Mouse (Mus musculus) liver (tissue): Measurements from ENCODE around the gene Spa17.
A peak's percentile ranks its signal among the peaks of the same experiment; 100 is the strongest.

Experiments
- DNase-seq: peaks from one replicate; pipeline ENCODE4 v3.0.0-alpha.2; 2020; ENCODE audit warnings: mixed read lengths

The Spa17 gene

DNA sequence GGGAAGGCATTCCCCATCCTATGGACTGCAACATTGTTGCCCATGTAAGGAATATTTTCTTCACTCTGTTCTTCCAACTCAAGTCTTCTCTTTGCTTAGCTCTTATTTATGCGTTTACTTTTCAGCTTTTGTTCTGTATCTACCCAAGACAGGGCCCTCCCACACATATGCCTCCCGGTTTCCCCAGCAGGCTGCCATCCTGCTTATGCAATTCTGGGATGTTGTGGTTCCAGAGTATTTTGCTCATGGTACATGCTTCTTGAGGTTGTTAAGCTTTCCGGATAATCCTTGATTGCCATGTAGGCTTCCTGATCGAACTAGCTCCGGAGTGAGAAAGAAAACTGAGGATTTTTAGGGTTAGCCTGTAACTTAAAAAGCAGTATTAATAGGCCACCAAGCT, 1.7 kb upstream of the Spa17 start:
- no peak for DNase-seq

DNA sequence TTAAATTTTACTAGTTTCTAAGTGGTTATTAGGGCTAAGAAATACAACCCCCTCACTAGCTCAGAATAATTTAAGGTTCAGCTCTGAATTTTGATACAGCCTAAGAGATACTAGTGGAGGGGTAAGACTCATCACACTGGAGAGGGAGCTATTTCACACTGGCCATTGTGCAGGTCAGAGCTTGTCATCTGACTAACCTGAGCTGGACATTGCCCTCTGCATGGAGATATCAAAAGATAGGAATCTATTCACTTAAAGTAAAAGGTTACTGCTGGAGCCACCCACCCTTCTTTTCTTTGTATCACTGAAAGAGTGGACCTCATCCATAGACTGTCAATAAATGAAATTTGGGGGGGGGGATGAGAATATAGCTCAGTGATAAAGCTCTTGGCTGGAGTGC, 794 bp upstream of the Spa17 start:
- no peak for DNase-seq

DNA sequence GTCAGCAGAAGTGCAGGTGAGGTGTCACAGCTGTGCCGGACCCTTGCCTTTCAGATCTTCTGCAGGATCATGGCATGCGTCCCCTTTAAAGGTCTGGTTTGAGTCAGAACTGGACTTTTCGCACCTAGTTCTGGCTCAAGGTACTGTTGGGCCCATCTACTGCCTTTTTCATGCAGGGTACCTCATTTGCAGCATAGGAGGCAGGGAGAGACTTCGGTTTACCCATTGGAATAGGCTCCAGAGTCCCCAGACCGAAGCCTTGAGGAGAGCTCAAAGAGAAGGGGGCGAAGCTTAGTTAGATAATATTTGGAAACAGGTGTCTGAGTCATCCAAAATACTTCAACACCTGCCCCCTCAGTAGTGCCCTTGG, 374 bp upstream of the Spa17 start:
- DNase-seq = no peak

DNA sequence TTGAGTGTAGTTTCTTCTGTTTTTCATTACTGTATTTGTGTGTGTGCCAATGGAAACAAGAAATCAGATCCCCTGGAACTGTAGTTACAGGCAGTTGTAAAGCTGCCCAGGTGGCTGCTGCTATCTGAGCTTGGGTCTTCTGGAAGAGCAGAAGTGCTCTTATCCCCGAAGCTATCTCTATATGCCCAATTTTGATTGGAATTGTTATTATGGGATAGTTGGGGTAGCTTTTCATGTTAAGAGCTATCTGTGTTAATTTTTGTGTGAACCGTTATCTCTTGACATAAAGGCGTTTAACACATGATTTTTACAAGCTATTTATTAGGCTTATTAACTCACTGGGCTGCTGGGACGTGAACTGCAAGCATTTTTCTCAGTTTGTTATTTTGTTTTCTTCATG, 4.0 kb downstream of the Spa17 start:
- DNase-seq = no peak

DNA sequence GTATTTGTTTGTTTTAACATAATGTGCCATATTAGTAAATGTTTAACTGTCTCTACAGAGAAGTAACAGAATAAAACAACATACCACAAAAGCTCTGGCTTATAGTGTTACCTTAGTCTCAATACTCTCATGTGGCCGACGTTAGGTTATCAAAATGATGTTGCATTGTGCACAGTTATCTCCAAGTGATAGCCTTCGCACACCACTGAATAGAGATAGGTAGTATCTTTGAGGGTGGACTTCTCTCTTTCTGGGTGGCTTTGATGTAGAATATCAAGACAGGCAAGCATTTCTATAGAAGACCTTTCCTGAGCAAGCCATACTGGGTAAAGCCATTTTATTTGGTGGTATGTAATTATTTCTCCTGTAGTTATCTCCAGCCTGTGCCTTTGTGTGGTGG, 8.4 kb downstream of the Spa17 start:
- no peak for DNase-seq

DNA sequence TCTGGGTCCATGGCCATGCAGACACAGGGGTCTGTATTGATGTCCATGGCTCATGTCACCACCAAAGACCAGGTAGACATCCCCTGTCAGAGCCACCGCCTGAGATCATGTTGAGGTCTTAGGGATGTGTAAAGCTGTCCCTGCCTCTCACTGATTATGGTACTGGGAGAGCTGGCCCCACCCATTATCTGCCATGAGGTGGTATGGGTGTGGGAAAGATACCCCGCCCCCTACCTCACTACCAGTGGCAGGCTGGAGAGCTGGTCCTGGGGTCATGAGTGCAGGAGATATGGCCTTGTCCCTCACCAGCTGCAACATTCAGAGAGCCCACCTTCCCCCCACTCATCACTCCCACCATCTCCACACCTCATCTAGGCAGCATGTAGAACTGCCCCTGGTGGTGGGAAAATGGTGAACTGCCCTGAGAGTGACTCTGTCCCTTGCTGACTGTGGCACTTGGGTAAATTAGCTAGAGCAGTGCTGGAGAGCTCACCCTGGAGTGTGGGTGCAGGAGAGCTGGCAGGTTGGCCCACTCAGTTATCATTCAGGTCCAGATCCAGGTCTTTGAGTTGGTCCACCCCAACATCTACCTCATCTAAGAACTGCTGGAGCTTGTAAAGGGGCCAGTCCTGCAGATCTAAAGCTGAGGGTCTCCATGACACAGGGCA, 12.8 kb downstream of the Spa17 start:
- DNase-seq = peak; percentile 80

DNA sequence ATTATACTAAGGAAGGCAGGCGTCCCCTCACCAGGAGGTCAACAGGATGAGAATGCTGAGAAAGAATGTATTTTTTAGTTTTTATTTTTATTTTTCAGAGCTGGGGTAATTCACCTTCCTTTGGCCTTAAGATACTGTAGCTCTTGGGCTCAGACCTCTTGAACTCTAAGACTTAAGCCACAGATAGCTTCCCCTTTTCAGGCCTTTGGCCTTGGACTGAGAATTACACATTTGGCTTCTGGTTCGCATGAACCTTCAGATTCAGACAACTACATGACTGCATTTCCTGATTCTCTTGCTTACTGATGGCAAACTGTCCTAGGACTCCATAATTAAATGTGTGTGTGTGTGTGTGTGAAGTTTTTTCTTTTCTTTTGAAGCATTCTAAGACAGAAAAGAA, 14.9 kb downstream of the Spa17 start:
- no peak for DNase-seq

DNA sequence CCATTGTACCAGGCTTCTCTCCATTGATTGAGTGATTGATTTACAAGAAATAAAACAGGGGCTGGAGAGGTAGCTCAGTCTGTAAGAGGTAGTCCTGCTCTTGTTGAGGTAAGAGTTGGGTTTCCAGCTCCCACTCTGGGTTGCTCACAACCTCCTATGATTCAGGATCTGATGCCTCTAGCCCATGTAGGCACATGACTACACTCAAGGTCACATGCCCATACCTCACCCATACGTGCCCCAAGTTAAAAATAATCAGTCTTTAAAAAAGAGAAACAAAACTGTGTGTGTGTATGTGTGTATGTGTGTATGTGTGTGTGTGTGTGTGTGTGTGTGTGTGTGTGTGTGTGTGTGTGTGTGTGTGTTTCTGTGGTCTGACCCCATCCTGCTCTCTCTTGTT, 18.0 kb downstream of the Spa17 start:
- DNase-seq = no peak

- no peak for DNase-seq
Observed at GRCm38 (mm10) chr9:37593690-37594089, 19.8 kb downstream of the Spa17 start.

DNA sequence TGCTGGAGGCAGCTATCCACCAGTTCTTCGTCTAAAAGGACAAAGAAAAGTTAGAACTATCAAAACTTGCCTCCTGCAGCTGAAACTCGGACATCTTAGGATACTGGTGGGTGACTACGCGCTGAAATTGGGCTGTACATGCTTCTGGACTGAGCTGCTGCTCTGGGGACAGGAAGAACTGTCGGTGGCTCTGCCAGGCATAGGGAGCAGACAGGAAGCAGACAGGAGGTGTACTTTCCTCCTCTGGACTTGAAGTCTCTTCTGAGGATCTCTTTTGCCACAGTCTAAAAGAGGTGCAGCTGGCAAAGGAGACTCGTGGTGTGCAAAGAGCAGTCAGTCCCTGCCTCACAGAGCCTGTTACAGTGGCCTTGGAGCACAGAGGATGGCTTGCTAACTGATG, 20.9 kb downstream of the Spa17 start:
- no peak for DNase-seq

DNA sequence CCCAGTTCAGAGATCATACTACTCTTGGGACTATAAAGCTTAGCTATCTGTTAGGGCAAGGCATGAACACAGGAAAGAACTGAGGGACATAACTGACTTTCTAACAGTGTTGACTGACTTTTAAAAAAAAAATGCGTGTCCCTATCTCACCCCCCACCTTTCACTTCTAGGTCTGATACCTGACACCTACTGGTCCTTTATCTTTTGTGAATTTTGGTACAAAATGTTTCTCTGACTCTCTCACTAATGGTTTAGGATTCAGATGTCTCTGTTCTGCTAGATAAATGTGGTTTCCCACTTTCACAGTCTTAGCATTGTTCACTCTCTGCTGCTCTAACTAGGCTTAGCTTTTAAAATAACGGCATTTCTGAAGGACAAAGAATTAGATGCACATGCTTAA, 21.5 kb downstream of the Spa17 start:
- DNase-seq = no peak

DNA sequence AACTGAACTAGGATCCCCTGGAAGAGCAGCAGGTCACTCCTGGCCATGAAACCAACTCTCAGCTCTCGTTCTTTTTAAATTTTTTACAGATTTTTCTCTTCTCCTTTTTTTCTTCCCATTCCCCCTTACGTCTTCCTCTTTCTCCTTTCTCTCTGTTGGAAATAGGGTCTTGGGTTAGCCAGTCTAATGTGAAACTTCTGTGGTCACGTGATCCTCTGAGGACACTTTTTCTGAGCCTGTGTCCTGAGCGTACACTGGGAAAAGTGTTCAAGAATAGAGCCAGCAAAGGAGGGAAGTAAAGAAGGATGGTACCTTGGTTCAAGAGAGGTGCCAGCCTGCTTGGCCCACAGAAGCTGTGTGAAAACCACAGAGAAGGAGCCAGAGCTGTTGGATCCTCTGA, 23.1 kb downstream of the Spa17 start:
- no peak for DNase-seq

DNA sequence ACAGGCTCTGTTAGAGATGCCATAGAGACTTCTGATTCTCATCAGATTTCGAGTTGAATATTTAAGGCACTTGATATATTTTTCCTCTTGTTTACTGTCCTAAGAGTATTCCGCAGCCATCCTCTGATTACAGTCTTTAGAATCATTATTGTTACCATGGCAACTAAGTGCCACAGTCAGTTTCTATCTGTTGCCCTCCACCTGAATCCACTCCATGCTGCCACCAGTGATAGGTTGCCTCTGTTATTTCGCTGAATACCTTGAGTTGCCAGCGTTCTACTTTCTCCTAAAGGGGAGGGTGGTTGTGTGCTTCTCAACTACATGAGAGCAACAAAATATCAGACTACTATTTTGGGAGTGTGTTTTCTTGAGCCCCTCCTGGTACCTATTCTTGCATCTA, 26.8 kb downstream of the Spa17 start:
- no peak for DNase-seq

- no peak for DNase-seq
Observed at GRCm38 (mm10) chr9:37583594-37583993, 29.9 kb downstream of the Spa17 start.

DNA sequence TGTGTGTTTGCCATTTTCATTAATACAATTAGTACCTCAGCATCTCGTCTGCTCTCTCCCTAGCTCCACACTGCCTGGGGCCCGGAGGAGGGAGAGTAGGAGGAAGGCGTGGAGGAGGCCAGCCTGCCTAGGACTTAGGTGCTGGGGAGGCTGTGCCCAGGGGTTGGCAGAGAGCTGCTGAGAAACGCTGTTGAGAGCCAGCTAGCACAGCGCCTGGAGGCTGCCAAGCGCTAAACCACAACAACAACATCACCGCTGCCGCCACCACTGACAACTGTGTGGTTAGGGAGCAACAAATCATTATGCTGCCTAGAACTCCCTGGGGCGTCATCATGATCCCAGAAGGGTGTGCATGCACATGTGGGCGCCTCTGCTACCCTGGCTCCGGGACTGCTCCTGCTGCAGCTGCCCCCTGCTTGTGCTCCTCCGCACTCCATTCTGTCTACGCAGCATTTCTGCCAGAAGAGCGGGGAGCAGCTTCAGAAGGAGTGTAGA, 37.0 kb downstream of the Spa17 start:
- DNase-seq = no peak

GRCm38 (mm10) chr9:37572204-37572876, 41.2 kb downstream of the Spa17 start:
- no peak for DNase-seq

DNA sequence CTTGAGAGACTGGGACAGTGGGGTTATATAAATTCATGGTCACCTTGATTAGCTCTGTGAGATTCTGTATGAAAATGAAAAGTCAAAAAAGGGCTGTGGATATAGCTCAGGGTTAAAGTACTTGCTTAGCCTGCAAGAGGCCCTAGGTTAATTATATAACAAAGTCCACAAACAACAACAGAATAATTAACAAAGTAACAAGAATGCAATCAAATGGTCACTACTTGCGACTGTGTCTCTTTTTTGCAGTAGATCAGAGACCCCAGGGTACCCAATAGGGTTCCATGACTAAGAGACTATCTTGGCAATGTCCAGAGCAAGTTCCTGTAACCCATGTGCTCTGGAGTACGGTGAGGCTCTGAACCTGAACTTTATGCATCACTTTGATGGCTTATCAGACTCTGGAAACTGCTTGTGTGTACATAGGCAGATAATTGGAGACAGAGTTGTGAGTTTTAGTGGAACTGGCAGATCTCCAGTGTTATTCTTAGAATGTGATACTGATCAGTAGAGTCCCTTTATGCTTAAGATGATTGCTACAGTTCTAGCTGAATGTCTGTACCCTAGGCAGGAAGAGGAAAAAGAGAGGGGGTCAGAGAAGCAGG, 44.2 kb downstream of the Spa17 start:
- no peak for DNase-seq

DNA sequence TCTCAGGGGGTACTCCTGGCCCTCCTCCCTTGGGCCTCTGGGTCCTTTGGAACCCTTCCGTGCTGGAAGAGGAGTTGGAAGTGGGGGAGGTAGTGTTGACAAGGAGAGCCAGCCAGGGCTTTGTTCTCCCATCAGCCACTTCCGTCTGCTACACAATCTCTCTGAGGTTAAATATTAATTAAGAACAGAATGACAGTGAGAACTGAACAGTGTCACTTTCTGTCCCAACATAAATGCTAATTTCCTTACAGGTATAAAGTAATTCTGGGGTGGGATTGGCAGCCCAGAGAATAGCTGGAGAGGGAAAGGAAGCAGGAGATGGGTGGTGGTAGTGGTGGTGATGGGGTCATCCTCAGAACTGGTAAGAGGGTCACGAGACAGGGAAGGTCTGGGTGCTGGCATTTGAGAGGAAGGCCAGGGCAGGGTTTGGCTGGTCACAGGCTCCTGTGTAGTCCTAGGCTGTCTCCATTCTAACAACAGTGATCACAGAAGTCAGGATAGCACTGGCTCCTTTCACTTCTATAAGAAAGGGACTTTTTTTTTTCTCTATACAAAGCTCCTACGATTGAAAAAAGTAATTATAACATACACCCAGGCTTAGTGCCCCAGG, 44.8 kb downstream of the Spa17 start:
- no peak for DNase-seq

DNA sequence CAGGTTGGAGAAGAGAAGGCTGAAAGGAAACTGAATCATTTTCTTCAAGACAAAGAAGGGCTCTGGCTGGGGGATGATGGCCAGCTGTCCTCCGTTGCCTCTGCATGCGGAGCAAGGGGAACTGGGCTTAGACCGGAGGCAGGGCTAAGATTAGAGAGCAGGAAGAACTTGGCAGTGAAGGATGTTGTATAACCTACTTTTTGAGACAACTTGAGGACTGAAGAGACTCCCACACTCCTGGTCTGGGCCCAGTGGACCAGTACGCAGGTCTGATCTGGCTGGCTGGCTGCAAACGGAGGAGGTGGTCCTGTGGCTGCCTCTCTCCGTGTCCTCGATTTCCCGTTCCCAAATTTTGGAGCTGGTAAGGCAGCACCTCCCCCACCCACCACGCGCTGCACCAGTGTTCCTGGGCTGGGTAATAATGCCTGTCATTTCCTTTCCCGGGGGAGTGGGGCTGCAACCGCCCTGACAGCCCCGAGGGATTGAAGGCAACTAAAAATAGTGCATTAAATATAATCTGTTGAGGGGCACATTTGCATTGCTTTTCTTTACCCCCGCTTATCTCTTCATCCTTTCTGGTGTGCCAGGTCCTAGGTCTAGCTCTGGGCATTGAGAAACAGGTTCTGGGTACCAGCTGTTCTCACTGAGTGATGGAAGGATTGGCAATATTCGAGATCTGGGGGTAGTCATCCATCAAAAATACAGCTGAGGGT, 45.5 kb downstream of the Spa17 start:
- DNase-seq = peak; percentile 22

- peak; percentile 34 for DNase-seq
Observed at GRCm38 (mm10) chr9:37567454-37567853, 46.1 kb downstream of the Spa17 start.

DNA sequence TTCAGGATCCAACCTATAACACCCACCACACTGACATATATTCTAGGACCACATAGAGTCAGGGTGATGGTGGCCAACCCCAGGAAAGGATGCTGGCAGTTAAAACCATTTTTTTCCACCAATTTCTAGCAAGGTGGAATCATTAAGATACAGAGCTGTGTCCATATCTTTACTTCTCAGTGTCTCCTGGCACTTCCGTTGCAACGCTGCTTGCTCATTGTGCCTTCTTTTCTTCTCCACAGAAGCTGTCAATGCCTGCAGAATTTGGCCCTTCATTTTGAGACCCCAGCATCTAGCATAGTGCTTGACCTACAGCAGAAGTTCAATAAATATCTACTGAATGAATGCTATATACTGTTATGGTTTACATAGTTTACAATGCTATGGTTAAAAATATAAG, 46.5 kb downstream of the Spa17 start:
- DNase-seq = peak; percentile 5

- DNase-seq = no peak
Observed at GRCm38 (mm10) chr9:37563805-37564204, 49.7 kb downstream of the Spa17 start.

DNA sequence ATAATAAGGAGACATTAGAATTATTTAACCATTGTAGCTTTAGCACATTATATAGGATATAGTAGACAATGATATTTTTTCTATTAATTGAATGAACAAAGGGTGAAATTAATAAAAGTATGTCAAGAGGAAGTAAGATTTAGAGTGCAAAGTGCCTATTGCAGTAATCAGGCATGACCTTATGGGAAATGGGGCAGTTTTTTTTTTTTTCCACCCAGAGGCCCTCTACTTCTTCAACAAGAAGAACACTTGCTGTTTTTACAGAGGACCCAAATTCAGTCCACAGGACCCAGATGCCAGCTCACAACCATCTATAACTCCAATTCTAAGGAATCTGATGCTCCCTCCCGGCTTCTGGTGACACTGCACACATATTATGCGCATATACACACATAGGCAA, 52.9 kb downstream of the Spa17 start:
- DNase-seq = no peak
